Mouse (Mus musculus) thymus, adult 18-20 months (tissue): ENCODE measurements at regions not wholly inside any gene's neighbourhood (a gene's known extent, or its start where the extent isn't known, plus 50 kb on each side); places are given as distances from the start of the nearest gene placed in this dataset.
A peak's percentile ranks its signal among the peaks of the same experiment; 100 is the strongest.
"Not testable (repeated sequence)": the region's sequence is repeated elsewhere in the genome, so short reads cannot be mapped to it uniquely, and the experiment has no call there.

Source experiments
- DNase-seq, 2 experiments: peaks; one replicate each; pipeline ENCODE4 v3.0.0; 2022; ENCODE audit warnings: mixed read lengths in 2 of 2

GRCm38 (mm10) chr12:114909799-114910198 lies 1137.7 kb upstream of the Zfp386 start:
- not testable (repeated sequence) for DNase-seq

DNA sequence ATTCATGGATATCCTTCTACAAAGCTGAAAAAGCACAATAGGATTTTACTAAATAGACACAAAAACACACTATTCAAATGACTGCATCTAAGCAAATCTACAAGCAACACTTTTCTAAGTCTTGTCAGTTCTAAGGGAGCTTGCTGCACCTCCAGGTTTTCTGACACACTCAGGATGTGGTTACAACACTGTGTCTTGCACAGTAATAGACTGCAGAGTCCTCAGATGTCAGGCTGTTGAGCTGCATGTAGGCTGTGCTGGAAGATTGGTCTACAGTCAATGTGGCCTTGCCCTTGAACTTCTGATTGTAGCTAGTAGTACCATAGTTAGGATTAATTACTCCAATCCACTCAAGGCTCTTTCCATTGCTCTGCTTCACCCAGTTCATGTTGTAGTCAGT lies 1133.1 kb upstream of the Zfp386 start:
- peak in 1 of 2 experiments; percentile 51 for DNase-seq

DNA sequence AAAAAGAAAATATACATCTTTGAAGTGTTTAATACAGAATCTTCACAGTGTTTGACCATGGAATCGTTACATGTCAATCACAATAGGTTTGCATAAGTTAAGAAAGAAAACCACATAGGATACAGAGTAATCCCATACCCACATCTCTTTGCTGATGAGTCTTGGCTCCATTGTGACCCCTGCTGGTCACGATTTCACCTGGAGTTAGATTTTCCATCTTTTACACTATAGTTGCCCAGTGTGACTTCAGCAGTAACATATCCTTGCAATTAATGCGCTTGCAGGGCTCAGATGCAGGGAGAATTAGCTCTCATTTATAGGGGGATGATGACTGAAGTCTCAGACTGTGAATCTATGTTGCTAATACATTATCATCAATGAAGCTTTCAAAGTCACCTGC lies 1119.8 kb upstream of the Zfp386 start:
- DNase-seq = no peak

DNA sequence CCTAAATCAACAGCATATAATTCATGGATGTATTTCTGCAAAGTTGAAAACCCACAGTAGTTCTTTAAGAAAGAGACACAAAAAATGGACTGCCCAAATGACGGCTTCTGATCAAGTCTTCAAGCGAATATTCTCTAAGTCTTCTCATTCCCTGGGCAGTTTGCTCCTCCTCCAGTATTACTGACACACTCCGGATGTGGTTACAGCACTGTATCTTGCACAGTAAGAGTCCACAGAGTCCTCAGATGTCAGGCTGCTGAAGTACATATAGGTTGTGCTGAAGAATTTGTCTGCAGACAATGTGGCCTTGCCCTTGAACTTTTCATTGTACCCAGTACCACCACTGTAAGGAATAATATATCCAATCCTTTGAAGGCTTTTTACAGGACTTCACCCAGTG lies 1115.4 kb upstream of the Zfp386 start:
- no peak for DNase-seq

- DNase-seq = no peak
Measured at GRCm38 (mm10) chr12:114932669-114933068, 1114.9 kb upstream of the Zfp386 start.

DNA sequence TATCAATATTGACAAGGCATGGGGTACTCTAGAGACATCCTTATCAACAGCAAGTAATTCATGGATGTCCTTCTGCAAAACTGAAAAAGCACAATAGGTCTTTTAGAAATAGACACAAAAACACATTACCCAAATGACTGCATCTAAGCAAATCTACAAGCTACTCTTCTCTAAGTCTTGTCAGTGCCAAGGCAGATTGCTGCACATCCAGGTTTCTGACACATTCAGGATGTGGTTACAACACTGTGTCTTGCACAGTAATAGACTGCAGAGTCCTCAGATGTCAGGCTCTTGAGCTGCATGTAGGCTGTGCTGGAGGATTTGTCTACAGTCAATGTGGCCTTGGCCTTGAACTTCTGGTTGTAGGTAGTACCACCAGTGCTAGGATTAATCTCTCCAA lies 1110.7 kb upstream of the Zfp386 start:
- not testable (repeated sequence) for DNase-seq

- DNase-seq = no peak
Measured at GRCm38 (mm10) chr12:114939576-114939975, 1107.9 kb upstream of the Zfp386 start.

DNA sequence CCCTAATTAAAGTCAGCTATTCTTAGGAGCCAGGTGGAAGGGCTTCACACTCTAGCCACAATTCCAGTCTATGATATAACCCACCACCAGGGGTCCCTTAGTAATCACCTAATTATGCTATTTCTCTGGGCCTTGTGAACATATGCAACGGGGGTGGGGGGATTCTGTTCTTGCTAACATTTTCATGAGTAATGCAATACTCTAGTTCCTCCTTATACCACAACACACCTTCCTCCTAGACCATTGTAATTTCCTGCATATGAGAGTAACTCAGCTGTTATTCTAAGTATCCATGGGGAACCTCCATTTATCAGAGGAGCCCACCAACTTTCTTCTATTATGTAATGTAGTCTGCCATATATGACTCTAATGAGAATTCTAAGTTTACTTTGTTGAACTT lies 1085.4 kb upstream of the Zfp386 start:
- no peak for DNase-seq

DNA sequence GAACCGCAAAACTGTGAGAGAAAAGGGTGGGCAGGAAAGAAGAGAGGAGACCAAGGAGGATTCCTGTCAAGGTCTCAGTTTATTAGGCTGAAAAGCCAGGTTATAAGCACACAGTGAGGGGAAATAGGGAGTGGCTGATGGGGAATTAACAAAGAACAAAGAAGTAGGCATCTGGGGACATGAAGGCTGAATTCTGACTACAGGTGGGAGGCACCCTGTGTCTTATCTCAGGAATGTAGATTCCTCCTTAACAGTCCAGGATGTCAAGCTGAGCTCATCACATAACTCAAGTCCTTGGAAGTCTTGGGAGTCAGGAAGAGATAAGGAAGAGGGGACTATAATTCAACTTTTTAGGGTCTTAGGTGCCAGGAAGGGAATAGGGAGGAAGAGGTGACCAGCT lies 1083.3 kb upstream of the Zfp386 start:
- DNase-seq = not testable (repeated sequence)

DNA sequence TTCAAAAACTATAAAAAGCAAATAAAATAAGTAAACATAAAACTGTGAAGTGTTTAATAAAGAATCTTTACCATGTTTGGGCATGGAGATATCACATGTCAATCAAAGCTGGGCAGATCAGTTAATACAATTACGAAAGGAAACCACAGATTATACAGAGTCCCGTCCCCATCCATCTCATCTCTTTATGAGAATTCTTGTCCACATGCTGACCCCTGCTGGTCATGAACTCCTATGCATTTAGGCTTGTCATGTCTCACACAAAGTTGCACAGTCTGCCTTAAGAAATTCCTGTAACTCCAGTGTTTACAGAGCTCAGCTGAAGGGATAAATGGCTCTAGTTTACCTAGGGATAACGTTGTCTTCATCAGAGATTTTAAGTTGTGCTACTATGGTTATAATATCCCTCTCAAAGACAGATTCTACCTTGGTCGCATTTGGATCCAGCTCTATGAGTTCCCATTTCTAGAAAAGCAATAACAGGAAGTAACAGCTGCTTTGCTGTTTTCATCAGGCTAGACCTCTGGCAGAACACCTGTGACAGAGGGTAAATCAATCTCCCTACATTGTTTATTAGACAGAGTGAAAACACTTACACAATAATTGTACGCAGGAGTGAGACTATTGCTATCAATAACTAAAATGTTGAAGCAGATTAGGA lies 1065.9 kb upstream of the Zfp386 start:
- peak in 1 of 2 experiments; percentile 24 for DNase-seq

- DNase-seq = peak in 1 of 2 experiments; percentile 50
Measured at GRCm38 (mm10) chr12:114990916-114991315, 1056.6 kb upstream of the Zfp386 start.

GRCm38 (mm10) chr12:114996817-114997216 lies 1050.7 kb upstream of the Zfp386 start:
- DNase-seq = no peak

- DNase-seq = no peak
Measured at GRCm38 (mm10) chr12:115003118-115003517, 1044.4 kb upstream of the Zfp386 start.

- DNase-seq = no peak
Measured at GRCm38 (mm10) chr12:115008434-115008833, 1039.1 kb upstream of the Zfp386 start.

DNA sequence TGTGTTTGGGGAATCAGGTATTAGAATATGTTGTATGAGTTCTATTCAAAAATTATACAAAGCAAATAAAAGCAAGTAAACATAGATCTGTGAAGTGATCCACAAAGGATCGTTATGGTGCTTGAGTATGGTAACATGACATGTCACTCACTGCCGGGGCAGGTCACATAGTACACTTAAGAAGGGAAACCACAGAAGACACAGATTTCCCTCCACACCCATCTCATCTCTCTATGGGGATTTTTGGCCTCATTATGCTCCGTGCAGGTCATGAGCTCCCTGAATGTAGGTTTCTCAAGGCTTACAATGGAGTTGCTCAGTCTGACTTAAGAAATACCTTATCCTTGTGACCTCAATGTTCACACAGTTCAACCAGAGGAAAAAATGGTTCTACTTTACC lies 1034.8 kb upstream of the Zfp386 start:
- DNase-seq = no peak

GRCm38 (mm10) chr12:115023742-115024141 lies 1023.8 kb upstream of the Zfp386 start:
- no peak for DNase-seq

GRCm38 (mm10) chr12:115034438-115035129 lies 1012.9 kb upstream of the Zfp386 start:
- no peak for DNase-seq

GRCm38 (mm10) chr12:115055080-115055479 lies 992.4 kb upstream of the Zfp386 start:
- peak in 1 of 2 experiments; percentile 6 for DNase-seq

DNA sequence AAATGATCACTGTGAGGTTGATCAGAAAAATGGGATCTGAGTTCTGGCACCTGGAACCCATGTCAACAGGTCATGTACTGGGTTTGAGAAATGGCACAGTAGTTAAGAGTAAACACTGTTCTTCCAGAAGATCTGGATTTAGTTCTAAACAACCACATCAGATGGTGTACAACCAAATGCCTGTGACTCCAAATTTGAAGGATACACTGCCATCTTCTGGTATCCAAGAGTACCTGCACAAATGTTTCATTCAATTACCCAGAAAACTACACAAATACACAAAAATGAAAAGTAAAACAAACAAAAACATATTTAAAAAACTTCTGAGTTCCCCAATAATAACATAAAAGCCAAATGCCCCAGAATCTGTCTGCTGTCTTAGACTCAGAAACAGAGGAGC lies 987.6 kb upstream of the Zfp386 start:
- DNase-seq = not testable (repeated sequence)

DNA sequence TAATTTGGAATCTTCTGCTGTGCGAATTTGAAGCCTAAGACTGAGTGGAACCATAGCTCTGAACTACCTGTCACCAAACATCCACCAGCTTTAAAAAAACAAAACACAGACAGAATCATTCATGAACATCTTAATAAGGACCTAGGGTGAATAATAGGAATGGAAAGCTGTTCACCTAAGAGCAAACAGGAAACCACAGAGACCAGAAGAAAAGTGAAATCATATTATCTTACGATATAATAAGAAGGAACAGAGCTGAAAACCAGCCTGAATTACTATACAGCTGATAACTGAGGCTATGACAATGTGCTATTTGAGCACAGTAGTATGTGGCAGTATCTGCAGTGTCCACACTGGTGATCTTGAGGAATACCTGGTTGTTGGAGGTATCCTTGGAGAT lies 980.3 kb upstream of the Zfp386 start:
- DNase-seq = no peak

- DNase-seq = not testable (repeated sequence)
Measured at GRCm38 (mm10) chr12:115091460-115091859, 956.1 kb upstream of the Zfp386 start.

- no peak for DNase-seq
Measured at GRCm38 (mm10) chr12:115109742-115110141, 937.8 kb upstream of the Zfp386 start.

DNA sequence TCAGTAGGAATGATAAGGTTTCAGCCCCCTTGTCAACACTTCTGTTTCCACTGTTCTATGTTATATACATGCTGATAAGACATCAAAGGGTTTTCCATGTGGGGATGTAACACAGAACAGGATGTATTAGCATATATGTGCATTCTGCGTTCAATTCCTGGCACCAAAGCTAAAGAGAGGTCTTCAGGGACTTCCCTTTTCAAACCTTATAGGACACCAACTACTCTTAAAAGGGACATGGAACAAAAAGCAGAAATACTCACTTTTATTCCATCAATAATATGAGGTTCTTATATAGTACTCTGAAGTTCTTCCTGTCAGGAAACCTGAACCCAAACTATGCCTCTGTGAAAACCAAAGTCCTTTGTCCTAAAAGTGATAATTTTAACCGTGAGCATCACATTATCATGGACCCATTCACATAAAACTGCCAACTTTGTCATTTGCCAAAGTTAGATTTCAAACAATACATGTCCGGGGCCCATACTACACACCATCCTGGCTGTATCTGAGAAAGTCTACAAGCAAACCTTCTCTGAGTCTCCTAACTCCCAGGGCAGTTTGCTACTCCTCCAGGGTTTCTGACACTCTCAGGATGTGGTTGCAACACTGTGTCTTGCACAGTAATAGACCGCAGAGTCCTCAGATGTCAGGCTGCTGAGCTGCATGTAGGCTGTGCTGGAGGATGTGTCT lies 928.2 kb upstream of the Zfp386 start:
- DNase-seq = not testable (repeated sequence)

DNA sequence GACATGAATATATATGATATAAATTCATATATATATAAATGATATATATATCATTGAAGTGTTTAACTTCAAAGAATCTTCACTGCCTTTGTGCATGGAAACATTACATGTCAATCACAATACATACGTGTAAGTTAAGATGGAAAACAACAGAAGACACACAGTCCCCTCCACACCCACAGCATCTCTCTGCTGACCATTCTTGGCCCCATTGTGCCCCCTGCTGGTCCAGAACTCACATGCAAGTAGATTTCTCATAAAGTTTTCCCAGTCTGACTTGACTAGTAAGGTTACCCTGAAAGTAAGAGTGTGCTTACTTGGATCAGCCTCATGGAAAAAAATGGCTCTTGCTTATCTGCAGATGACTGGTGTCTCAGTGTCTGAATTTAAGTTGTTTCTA lies 926.3 kb upstream of the Zfp386 start:
- no peak for DNase-seq
